Mouse (Mus musculus) CD4-positive helper T cell, adult 2 months (primary cell): Measurements from ENCODE around the gene Coro1b.

Experiments used
- DNase-seq: peaks from one replicate; pipeline ENCODE4 v3.0.0-alpha.2; 2012; ENCODE audit warnings: low read depth, missing footprints, low spot score

The Coro1b gene

DNA sequence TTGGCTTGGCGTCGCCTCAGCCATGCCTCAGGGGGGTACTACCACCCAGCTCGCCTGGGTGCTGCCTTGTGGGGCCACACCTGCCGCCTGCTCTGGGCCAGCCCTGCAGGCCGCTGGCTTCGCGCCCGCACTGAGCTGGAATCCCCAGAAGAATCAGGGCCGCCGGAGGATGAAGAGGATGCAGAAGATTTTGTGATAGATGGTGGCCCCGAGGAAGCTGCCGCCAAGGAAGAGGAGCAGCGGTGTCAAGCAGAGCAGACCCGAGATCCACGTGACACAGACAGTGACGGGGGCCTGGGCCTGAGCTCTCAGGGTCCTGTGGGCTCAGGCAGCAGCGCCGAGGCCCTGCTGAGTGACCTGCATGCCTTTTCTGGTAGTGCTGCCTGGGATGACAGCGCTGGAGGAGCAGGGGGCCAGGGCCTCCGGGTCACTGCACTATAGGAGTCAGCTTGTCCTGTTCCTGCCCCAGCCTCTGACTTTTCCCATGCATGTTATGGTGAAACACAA is 7.7 kb downstream of the Coro1b start:
- peak; percentile 32 for DNase-seq

DNA sequence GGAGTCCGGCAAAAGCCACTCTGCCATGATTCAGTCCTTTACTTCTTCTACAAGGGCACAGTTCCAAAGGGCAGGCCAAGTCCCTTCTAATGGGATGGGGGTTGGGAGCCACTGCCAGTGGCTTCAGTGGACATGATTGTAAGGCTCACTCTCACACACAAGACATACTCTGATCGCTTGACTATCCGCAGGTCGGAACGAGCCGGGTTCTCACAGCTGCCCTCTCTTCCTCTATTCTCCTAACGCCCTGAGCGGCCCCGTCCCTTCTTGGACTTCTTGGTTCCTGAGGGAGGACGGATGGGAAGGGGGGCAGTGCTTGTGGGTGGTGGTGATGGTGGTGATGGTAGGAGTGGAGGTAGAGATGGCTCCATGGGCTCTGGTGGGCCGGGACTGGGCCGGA is 8.4 kb downstream of the Coro1b start:
- DNase-seq, result no peak

DNA sequence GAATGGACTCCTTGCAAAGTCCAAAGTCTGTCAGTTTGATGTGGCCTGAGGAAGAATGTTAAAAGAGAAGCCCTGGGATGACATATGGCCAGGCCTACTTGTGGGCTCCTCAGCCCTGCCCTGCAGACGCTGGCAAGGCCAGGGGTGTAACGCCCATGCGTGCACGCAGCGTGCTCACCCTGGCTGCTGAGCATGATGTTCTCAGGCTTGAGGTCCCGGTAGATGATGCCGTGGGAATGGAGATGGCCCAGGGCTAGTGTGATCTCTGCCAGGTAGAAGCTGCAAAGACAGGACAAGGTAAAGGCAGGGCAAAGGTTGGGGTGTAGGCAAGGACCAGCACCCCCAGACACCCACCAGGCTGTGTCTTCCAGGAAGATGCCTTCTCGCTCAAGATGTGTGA is 10.6 kb downstream of the Coro1b start:
- DNase-seq, result no peak

DNA sequence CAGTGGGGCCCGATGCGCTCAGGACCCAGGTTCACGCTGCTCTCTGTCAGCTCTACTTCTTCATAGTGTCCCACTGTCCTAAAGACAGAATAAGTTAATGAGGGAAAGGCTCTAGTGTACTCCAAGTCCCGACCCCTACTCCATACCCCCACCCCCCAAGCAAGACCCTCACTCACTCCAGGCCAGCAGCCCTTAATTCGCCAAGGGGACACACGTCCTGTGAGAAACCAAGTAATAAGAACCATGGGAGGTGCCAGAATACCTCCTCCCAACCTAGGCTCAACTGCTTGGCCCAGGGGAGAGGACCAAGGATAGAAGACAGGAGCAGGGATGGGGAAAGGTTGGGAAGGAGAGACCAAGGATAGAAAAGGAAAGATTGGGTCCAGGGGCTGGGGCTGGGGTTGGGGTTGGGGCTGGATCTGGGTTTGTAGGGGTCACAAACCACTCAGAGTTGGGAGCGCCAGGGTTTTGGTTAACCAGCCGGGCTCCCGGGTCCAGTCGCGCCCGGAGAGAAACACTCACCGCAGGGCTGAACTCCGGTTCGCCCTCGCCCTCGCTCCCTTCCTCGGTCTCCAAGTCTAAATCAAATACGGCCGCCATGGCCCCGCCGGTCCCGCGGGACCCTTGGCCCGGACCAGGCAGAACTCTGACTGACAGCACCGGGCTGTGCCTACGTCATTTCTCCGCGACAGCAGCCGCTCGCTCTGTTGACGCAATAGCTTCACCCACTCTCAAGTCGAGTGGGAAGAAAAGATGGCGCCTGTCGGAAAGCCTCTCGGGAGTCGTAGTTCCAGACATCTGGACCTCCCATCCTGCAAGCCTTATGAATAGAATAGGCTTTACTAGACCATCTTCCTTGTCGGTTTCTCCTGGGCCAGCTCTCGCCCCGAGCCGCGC is 14.5 kb downstream of the Coro1b start, which contains the start of gene Rps6kb2:
Gene Rps6kb2 (minus strand): TSS at position 709 of the 897 bp plus-strand sequence.
- DNase-seq, result peak; percentile 95

DNA sequence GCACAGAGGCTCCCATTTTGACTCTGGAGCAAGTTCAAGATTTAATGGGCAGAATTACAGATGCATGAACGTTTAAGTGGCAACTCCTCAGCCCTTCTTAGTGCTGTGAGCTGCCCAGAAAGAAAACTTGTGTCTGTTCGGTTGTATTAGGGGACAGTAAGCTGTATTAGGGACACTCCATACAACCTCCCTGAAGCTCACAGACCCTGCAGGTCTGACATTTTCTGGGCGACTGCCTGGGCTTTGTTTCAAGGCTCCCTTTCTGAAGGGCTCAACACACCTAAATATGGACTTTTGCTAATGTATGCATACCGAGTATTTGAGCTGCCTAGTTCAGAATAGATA is 15.1 kb downstream of the Coro1b start:
- no peak for DNase-seq

DNA sequence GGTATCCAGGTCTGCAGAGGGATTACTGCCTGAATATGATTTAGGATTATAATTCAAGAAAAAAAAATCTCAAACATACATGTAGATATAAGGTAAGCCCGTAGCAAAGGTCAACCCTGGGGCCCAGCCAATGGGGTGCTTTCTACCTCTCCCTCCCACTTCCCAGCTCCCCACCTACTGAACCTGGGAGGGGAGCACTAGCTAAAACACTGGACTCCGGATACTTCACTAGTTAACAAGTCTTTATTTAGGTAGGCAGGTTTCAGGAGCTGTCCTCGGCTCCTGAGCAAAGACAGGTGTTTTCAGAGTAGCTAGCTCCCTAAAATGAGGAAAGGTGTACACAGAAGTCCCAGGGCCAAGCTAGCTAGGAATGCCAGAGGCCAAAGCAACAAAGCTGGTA is 15.7 kb downstream of the Coro1b start:
- no peak for DNase-seq

DNA sequence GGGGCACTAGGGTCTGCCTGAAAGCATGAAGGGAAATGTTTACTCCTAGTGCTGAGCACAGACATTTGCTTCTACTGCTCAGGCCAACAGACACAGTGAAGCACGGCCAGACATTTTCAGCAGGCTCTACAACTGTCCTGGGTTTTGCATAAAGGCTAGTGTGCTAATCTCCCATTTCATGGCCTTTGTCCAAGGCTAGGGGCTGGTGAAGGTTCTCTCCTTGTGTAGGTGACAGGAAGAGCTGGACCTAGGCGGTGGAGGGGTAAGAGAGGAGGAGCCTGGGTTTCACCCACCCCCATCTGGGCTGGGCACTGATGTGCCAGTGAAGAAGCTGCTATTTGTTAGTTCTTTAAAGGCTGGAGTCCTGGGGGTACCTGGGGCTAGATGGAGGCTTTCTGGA is 16.3 kb downstream of the Coro1b start:
- no peak for DNase-seq

DNA sequence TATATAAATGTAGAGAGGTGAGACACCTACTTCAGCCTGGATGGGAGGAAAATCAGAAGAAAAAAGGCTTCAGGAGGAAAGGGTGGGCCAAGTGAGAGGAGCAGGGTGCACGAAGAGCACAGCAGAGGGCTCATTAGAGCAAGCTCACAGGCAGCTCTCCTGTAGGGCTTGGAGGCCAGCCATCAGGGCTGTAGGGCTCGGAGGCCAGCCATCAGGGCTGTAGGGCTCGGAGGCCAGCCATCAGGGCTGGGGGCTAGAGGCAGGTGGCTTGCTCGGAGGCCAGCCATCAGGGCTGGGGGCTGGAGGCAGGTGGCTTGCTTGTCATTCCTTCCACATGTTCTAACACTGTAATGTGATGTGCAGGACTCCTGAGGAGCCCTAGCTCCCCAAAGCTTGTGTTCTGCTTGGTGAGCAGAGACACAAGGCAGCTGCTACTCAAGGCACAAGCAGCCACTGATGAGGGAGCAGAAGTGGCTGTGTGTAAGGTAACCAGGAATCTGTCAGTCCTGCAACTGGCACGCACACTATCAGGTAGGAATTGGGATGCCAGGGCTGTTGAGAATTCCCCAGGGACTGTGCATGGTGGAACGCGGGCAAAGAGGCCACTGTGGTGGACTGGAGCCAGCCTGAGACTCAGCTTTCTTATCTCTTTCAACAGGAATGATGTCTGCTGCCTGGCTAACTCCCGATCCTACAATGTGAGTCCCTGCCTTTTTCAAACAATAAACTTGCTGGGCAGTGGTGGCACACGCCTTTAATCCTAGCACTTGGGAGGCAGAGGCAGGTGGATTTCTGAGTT is 18.5 kb downstream of the Coro1b start:
- DNase-seq, result no peak

DNA sequence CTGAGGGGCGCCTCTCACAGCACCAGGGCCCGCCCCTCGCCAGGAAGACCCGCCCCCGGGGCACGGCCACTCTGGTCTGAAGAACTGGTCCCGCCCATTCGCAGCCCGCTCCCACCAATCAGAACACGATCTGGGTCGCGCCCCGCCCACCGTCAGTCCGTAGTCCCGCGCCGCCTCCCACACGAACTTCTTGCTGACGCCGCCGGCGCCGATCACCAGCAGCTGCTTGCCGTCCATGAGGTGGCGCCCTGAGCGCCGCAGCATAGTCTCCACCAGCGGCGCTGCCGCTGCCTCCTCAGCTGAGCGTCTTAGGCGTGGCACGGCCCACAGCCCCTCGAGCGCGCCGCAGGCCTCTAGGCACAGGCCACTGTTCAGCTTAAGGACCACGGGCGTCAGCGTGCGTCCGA is 21.0 kb downstream of the Coro1b start:
- DNase-seq, result peak; percentile 99

DNA sequence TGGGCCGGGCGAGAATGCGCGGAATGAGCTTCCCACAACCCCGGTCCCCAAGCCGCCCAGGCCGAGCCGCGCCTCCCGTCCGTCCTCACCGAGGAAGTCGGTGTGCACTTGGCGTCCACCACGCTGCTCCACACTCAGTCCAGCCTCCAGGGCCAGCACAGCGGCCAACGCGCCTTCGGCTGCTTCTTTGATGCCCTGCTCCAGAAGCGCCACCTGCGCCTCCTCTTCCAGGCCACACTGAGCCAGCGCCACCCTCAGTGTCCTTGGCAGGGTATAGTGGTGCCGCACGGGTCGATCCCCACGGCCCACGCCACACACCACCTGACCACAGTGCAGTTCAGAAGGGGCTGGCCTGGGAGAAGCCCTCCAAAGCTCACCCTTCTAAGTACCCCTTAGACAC is 21.4 kb downstream of the Coro1b start:
- no peak for DNase-seq

DNA sequence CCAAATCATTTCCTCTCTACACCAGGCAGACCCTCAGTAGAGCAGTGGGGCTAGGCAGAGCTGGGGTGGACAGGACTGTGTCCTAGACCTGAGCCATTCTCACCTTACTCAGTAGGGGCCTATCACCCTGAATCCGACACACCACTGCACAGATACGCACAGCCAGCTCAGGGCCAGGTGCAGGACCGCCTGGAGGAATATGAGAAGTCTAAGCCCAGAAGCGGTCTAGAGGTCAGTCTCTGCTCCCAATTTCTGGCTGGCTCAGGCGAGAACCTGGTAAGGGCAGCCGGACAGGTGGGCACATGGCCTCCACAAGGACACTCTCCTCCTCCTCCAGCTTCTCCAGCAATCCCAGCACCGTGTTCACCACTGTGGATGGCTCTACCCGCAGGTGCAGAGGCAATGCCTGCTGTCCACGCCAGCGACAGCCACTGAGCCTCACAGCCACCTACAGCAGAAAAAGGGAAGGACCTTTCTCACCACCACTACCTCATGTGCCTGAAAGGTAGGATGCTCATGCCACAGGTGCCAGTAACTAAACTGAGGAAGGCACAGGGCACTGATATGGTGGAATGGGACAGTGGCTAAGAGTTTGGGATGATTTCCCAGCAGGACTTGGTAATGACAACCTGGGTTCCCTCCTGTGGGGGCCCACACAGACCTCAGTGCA is 22.4 kb downstream of the Coro1b start:
- no peak for DNase-seq

DNA sequence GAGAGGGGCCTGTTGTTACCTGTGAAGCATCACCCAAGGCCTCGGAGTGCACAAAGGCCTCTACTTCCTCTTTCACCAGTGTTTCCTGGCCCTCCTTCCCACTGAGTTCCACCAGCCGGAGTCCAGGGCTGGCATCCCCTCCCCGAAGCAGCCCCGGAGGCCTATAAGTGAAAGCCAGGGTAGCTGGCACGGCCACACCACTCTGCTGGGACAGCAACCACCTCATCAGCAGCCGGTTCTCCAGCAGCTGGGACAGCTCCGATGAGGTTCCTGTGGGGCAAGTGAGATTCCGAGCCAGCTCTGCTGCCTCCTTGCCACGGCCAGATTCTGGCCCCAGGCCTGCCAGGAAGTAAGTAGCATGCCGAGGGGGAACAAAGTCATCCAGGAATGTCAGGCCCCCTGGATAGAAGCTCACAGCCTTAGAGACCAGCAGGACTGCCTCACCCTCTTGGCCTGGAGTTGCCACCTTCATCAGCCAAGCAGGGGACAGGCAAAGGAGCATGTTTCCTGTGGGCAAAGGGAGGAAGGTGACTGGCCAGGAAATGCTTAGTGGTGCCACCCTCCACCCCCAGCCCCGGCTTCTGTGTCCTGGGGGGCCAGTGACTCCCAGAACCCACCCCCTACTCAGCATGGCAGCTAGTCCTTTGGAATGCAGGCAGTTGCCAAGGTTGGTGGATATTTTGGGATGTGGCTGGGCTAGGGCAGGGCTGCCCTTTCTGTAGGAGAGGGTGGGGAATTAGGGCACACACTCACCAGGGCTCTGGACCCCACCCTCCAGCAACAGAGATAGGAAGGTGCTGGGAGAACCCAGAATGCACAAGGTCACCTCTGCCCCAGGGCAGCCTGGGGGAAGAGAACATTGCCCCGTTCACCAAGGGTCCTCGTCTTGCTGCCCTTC is 23.2 kb downstream of the Coro1b start:
- DNase-seq, result no peak

DNA sequence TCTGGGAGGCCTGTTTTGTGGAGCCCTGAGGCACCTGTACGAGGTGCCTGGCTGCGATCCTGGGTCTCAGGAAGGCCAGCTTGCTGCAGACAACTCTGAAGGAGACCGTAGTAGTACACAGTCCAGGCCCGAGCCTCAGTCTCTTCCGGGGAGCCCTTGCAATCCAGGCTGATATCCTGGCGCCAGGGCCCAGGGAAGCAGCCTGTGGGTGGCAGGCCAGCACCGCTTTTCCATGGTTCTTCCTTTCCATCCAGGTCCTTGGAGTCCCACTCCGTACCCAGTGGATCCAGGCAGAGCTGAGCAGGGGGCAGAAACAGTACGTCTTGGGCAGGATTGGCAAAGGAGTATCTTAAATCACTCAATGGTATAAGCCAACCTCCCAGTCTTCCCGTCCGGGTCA is 24.5 kb downstream of the Coro1b start:
- no peak for DNase-seq

DNA sequence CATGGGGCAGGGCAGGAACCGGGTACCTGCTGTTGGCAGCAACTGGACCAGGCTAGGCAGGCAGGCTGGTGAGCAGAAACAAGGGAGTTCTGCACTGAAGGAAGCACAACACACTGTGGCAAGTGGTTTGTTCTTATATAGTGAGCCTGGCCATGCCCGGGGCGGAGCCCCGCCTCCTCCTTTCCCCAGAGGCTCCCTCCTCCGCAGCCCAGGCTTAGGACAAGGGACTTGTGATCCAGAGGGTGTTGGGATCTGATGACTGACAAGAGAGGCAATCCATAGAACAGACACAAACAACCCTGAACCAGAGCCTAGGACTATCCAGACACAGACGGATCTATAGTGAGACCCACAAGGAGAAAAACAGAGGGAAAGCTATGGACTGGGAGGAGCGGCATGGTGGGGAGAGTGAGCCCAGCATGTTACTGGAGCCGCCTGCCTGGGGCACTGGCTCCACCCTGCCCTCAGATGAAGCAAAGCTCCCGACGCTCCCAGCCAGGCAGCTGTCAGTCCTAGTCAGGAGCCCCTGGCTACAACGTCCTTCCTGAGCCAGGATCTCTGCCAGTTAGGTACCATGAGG is 27.0 kb downstream of the Coro1b start, which contains the start of gene Carns1:
Gene Carns1 (minus strand): TSS at position 112 of the 580 bp plus-strand sequence.
- DNase-seq, result no peak

DNA sequence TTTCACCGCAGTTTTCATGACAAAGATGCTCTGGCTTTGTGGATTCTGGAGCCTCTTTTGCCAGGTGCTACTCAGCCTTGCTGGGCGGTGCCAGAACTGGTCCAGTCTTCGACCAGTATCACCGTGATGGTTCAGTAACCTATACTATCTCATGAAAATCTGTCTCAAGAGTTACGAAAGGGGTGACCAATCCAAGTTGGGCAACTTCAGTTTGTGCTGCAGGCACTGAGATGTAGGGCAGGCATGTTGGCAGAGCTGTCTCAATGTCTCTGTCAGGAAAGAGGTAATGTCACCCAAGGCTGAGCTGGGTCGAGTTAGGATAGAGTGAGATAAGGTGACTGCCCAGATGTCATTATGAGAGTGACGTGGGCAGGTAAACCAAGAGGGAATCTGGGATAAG is 32.0 kb downstream of the Coro1b start:
- DNase-seq, result no peak

DNA sequence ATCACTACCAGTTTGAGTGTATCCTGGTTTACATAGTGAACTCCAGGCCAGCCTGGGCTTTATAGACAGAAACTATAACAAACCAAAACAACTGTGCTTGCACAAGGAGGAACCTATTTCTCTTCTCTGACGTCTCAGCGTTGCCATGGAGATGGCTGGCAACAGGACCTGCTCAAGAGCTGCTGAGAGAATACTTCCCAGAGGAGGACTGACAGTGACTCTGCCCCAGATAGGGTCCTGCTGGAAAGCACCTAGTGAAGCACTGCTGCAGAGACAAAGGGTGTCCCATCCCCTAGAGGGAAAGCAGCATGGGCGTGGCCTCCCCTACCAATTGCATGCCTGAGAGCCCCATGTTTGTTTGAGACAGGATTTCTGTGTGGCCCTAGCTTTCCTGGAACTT is 33.5 kb downstream of the Coro1b start:
- peak; percentile 77 for DNase-seq

DNA sequence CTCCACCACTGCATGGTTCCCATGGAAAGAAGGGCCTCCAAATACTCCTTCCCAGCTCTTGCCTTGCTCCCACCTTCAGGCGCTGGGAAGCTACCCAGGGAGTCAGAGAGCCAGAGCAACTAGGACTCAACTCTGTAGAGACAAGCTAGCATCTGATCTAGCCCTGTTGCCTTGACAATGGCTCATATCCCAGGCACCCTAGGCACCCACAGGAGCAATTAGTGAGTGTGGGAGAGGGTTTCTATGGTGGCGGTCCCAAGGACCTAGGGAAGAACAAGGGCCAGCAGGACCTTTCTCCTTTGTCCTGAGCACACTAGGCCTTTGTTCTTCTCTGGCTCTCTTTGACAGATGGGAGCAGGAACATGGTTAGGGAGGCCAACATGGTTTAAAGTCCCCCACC is 35.3 kb downstream of the Coro1b start:
- no peak for DNase-seq

DNA sequence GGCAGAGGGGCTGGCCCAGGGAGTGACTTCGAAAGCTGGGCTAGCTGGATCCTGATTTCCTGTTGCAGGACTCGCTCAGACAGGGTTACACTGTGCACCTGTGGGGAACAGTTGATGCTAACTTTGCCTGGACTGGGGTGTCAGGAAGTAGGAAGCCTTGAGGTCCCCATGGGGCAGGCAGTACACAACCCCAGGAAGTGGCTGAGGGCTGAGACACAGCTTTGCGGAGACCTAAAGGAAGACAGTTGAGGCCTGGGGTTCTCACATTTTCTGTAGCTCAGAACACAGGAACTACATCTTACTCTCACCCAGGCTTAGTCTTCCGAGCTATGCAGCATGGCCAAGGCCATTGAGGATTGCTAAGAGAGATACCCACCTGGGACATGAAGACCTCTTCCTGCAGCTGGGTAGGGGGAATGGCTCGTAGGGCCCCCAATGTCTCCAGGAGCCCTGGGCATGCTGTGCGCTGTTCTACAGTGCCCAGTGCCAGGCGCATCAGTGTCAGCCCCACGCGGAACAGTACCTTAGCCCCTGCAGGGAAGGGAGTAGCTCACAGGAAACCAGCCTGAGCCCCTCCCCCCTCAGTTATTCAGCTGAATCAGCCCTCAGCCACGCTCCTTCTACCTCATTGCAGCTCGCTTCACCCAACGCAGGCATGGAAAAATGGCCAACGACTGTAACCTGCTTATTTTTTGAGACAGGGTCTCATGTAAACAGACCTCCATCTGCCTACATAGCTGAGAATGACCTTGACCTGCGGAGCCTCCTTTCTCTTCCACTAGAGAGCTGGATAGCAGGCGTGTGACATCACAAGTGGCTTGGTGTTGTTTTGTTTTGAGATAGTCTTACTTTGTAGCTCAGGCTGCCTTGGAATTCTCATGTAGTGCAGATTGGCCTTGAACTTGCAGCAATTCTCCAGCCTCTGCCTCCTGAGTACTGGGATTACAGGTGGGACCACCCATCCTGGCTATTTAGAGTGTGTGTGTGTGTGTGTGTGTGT is 36.9 kb downstream of the Coro1b start:
- peak; percentile 88 for DNase-seq

DNA sequence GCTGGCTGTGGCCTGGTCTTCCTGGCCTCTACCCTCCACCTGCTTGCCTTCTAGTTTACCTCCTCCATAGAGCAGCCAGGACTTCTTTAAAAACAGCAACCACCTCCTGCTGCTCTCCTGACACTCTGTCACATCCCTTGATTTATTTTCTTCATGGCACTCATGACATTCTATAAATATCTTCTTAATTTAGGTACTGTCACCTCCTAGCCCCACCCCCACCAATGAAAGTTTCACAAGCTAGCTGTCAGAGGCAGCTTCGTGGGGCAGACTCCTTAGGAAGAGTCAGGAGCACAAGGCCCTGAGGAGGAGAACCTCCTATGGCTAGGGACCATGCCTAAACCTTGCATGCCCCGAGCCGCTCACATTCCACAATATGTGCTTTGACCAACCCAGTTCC is 38.9 kb downstream of the Coro1b start:
- DNase-seq, result no peak
